Mouse (Mus musculus) heart, postnatal 0 days (tissue): ENCODE results near the gene Pagr1b.

Experiments
- CTCF ChIP-seq: IDR thresholded peaks from 2 replicates; pipeline ENCODE4 v1.5.1; 2016; ENCODE audit warnings: antibody characterized with exemption, control low read depth, low read depth
- EP300 ChIP-seq: IDR thresholded peaks from 2 replicates; pipeline ENCODE4 v1.6.1; 2016; ENCODE audit warnings: antibody characterized with exemption, low read depth

DNA sequence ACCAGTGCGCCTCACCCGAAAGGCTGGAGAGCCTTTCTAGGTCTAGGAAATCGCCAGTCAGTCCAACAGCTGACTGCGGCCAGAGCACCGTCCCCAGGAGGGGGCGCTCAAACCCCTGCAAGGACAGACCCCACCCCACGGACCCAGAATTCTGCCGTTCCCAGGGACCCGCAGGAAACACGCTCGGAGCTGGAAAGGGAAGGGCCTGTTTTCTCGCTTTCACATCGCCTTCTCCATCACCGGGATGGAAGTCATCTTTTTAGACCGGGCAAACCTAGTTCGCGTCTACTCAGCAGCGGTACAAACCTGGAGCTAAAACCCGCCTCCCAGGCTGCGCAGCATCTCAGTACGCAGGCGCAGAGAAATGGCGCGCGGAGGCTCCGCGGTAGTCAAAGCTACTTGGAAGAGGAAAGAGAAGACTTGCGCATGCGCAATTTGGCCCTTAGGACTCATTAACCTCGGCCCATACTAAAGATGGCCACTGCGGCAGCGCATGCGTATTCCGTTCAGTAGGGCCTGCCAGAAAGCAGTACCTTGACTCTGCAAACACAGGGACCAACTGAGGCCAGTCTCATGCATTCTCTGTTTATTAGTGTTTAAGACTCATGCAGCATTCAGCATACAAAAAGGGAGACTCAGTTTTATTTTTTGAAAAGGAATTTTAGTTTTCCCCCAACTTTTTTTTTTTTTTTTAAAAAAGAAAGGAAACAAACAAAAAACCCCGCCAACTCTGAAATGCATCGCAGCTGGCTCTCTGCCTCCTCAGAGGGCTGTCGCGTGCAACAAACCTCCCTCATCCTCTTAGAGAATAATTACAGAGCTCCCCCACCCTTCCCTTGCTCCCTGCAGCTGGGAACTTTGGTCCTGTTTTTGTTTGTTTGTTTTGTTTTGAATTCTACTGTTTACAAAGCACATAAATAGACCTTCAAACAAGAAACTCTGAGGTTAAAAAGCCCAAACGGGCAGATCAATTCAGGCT is 976 bp upstream of the Pagr1b start, which contains the start of gene Pagr1a:
- peak; percentile 66 for TF ChIP-seq CTCF
- no peak for TF ChIP-seq EP300
